Mouse (Mus musculus) limb, embryonic 14.5 days (tissue): ENCODE data around the gene Adamts14. TPM values are rescaled to one million over a fixed set of nuclear protein-coding genes. Genes with fewer than 3 reads are reported as not detected.

Experiments
- ATAC-seq: fragments of 200-750 bp; cut with Nextera tagmentation; 2 replicates; pipeline ENCODE4 v1.8.0; 2017; ENCODE audit warnings: low read depth, moderate number of reproducible peaks, moderate TSS enrichment; ENCODE audit not compliant: low FRiP score
- DNase-seq: peaks from one replicate; pipeline ENCODE4 v3.0.0-alpha.2; 2015; ENCODE audit warnings: low spot score
- H3K27ac ChIP-seq: fragments of 300-500 bp; sonication (generic); replicated peaks from 2 replicates; pipeline ENCODE4 v1.5.1; 2014; ENCODE audit warnings: low read depth, mild to moderate bottlenecking, low read length, moderate library complexity, mixed read lengths
- H3K27me3 ChIP-seq: fragments of 300-500 bp; sonication (generic); 2 replicates; pipeline ENCODE4 v1.6.1; 2014; ENCODE audit warnings: low read length, mixed read lengths; ENCODE audit not compliant: control insufficient read depth, insufficient read depth
- H3K36me3 ChIP-seq: fragments of 300-500 bp; sonication (generic); 2 replicates; pipeline ENCODE4 v1.6.1; 2014; ENCODE audit warnings: mild to moderate bottlenecking, low read length, moderate library complexity, mixed read lengths; ENCODE audit not compliant: control insufficient read depth, insufficient read depth
- H3K4me1 ChIP-seq: fragments of 300-500 bp; sonication (generic); 2 replicates; pipeline ENCODE4 v1.6.1; 2014; ENCODE audit warnings: antibody characterized with exemption, low read length, mixed read lengths; ENCODE audit not compliant: control insufficient read depth, insufficient read depth
- H3K4me2 ChIP-seq: fragments of 300-500 bp; sonication (generic); replicated peaks from 2 replicates; pipeline ENCODE4 v1.6.1; 2014; ENCODE audit warnings: low read depth, mild to moderate bottlenecking, low read length, moderate library complexity; ENCODE audit not compliant: severe bottlenecking
- H3K4me3 ChIP-seq: fragments of 300-500 bp; sonication (generic); replicated peaks from 2 replicates; pipeline ENCODE4 v1.5.1; 2014; ENCODE audit warnings: low read length
- H3K9ac ChIP-seq: fragments of 300-500 bp; sonication (generic); 2 replicates; pipeline ENCODE4 v1.6.1; 2014; ENCODE audit warnings: mild to moderate bottlenecking, low read depth, low read length, moderate library complexity; ENCODE audit not compliant: severe bottlenecking
- H3K9me3 ChIP-seq: fragments of 300-500 bp; sonication (generic); 2 replicates; pipeline ENCODE4 v1.6.1; 2016; ENCODE audit warnings: low read length; ENCODE audit not compliant: control insufficient read depth
- POLR2A ChIP-seq: fragments of 200-500 bp; IDR thresholded peaks from 2 replicates; pipeline ENCODE4 v1.8.0; 2012; ENCODE audit warnings: inconsistent platforms, mild to moderate bottlenecking, moderate library complexity, borderline replicate concordance; ENCODE audit not compliant: insufficient read depth, insufficient read length; ENCODE audit errors: extremely low read depth
- WGBS: fragments of 180-500 bp; shearing (Covaris S2); extraction: QIAGEN DNeasy Blood & Tissue Kit; methylation state at CpG from one replicate; pipeline ENCODE4 v1.1.7; 2014; 5-methylcytosine and 5-hydroxymethylcytosine counted together
- polyA plus RNA-seq, 2 experiments: library from polyadenylated mRNA; depleted of rRNA in 1 of 2; stranded (reverse) in 1 of 2; unstranded in 1 of 2; fragments of >200 nt; fragmentation: Nextera tagmentation in 1 of 2; extraction: Ambion mirVana in 1 of 2; gene quantifications; 2 replicates each; pipeline versions ENCODE4 v1.2.1 to v1.2.3; 2012 to 2014

The Adamts14 gene
- polyA plus RNA-seq, 2 experiments: 5.1 to 11.1 TPM

GRCm38 (mm10) chr10:61267378-61267777, 5.9 kb downstream of the Adamts14 start:
- no peak overlapping the region for H3K4me3 ChIP-seq
- no peak overlapping the region for H3K9ac ChIP-seq
- no peak for ATAC-seq
- no peak overlapping the region for H3K4me2 ChIP-seq
- no peak for TF ChIP-seq POLR2A
- 40% methylated on average over 5 of the region's 5 CpGs for WGBS
- H3K36me3 ChIP-seq: no peaks in the 10 kb centered on the region
- peaks cover 7% of the 10 kb centered on the region; the same call in 1 of the 2 replicates for H3K4me1 ChIP-seq
- H3K27me3 ChIP-seq: no peaks in the 10 kb centered on the region
- DNase-seq: no peak
- no peak overlapping the region for H3K27ac ChIP-seq
- H3K9me3 ChIP-seq: no peaks in the 10 kb centered on the region

- TF ChIP-seq POLR2A: no peak
- no peak for ATAC-seq
- no peak overlapping the region for H3K9ac ChIP-seq
- no peaks in the 10 kb centered on the region for H3K27me3 ChIP-seq
- no peak overlapping the region for H3K27ac ChIP-seq
- no peaks in the 10 kb centered on the region for H3K9me3 ChIP-seq
- no peak for DNase-seq
- H3K36me3 ChIP-seq: no peaks in the 10 kb centered on the region
- no peaks in the 10 kb centered on the region for H3K4me1 ChIP-seq
- WGBS: 76% methylated on average over 8 of the region's 8 CpGs
- no peak overlapping the region for H3K4me2 ChIP-seq
- no peak overlapping the region for H3K4me3 ChIP-seq
Observed at GRCm38 (mm10) chr10:61263606-61264005, 9.6 kb downstream of the Adamts14 start.

GRCm38 (mm10) chr10:61261229-61262156, 11.7 kb downstream of the Adamts14 start:
- H3K27ac ChIP-seq: no peak overlapping the region
- no peaks in the 10 kb centered on the region for H3K36me3 ChIP-seq
- DNase-seq (no peak), ATAC-seq (no peak)
- no peaks in the 10 kb centered on the region for H3K9me3 ChIP-seq
- no peak for TF ChIP-seq POLR2A
- H3K4me1 ChIP-seq: no peaks in the 10 kb centered on the region
- H3K27me3 ChIP-seq: no peaks in the 10 kb centered on the region
- H3K4me3 ChIP-seq: no peak overlapping the region
- H3K4me2 ChIP-seq: no peak overlapping the region
- 61% methylated on average over 13 of the region's 13 CpGs for WGBS
- no peak overlapping the region for H3K9ac ChIP-seq

GRCm38 (mm10) chr10:61258131-61258530, 15.1 kb downstream of the Adamts14 start:
- ATAC-seq: no peak
- no peak overlapping the region for H3K27ac ChIP-seq
- H3K9ac ChIP-seq: no peak overlapping the region
- TF ChIP-seq POLR2A: no peak
- no peaks in the 10 kb centered on the region for H3K27me3 ChIP-seq
- H3K9me3 ChIP-seq: 0 out of 2 replicates have a peak, but pooled peaks cover 3% of the 10 kb centered on the region
- H3K4me1 ChIP-seq: peaks cover 5% of the 10 kb centered on the region; the same call in 1 of the 2 replicates
- H3K4me3 ChIP-seq: no peak overlapping the region
- no peak for DNase-seq
- WGBS: 71% methylated on average over 1 of the region's 1 CpGs
- no peaks in the 10 kb centered on the region for H3K36me3 ChIP-seq
- H3K4me2 ChIP-seq: no peak overlapping the region

- H3K27me3 ChIP-seq: no peaks in the 10 kb centered on the region
- no peak for DNase-seq
- peaks cover 5% of the 10 kb centered on the region; the same call in 1 of the 2 replicates for H3K4me1 ChIP-seq
- H3K36me3 ChIP-seq: no peaks in the 10 kb centered on the region
- ATAC-seq: no peak
- no peak overlapping the region for H3K4me2 ChIP-seq
- 0 out of 2 replicates have a peak, but pooled peaks cover 3% of the 10 kb centered on the region for H3K9me3 ChIP-seq
- 85% methylated on average over 9 of the region's 9 CpGs for WGBS
- H3K9ac ChIP-seq: no peak overlapping the region
- TF ChIP-seq POLR2A: no peak
- no peak overlapping the region for H3K4me3 ChIP-seq
- H3K27ac ChIP-seq: no peak overlapping the region
Observed at GRCm38 (mm10) chr10:61256665-61257064, 16.6 kb downstream of the Adamts14 start.
